Mouse (Mus musculus): ENCODE data around the gene Olfr706. TPM values are rescaled to one million over a fixed set of nuclear protein-coding genes. Genes with fewer than 3 reads are reported as not detected.
"Not testable (repeated sequence)": the region's sequence is repeated elsewhere in the genome, so short reads cannot be mapped to it uniquely, and the experiment has no call there.

The Olfr706 gene
- not detected for polyA plus RNA-seq (2017; shearing (Covaris generic))

DNA sequence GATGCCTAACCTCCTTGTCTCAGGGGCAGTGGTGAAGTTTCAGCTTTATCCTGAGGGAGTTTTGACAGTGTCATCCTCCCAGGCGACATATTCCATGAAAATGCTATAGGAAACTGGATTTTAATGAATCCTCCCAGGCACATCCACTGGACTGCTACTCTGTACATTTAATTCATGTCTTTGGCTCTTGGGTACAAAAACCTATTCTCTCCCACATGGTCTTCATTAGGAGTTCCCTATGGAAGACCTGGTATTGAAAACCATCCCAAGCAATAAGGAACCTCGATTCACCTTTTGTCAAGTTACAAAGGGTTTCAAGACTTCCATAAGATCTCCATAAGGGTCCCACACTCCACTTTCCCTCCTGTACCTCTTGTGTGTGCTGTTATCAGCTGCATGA lies at the start of gene Olfr706:
Gene Olfr706 (minus strand): TSS at position 101 of the 400 bp plus-strand sequence.
- no peak for ATAC-seq

DNA sequence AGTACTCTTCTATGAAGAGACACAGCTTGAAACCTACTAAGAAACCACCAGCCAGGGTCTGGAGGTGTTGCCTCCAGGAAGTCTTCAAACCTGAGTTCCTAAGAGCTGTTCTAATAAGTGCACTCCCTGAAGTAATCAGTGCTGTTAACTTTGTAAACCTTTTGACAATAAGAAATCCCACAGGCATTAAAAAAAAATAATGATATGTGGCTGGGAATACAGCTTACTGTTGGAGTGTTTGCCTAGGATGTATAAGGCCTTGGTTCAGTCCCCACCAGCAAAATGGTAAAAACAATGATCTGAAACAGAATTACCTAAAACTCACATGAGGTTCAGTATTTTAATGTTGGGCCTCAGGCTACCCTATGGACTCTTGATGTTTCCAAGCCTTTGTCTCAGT lies 44.2 kb upstream of the Olfr706 start, which contains the start of gene Olfr709-ps1:
Gene Olfr709-ps1 (minus strand): TSS at position 101 of the 400 bp plus-strand sequence.
- ATAC-seq, result no peak

GRCm38 (mm10) chr7:106920961-106921360 lies 33.0 kb upstream of the Olfr706 start:
- ATAC-seq, result not testable (repeated sequence)

GRCm38 (mm10) chr7:106907676-106908075 lies 19.7 kb upstream of the Olfr706 start, which contains the start of gene Olfr1532-ps1:
Gene Olfr1532-ps1 (plus strand): TSS chr7:106908001.
- ATAC-seq, result no peak

DNA sequence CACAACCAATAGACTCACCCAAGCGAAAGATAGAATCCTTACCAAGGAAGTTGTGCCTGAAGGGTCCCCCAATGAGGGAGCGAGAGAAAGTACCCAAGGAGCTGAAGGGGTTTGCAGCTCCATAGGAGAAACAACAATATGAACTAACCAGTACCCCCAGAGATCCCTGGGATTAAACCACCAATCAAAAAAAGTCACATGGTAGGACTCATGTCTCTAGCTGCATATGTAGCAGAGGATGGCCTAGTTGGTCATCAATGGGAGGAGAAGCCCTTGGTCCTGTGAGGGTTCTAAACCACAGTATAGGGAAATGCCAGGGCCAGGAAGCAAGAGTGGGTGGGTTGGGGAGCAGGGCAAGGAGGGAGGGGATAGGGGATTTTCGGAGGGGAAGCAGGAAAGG lies 13.2 kb upstream of the Olfr706 start, which contains the start of gene Olfr707:
Gene Olfr707 (minus strand): TSS at position 101 of the 400 bp plus-strand sequence.
- ATAC-seq, result not testable (repeated sequence)

GRCm38 (mm10) chr7:106876791-106877190 lies 11.2 kb downstream of the Olfr706 start, which contains the start of gene Olfr705:
Gene Olfr705 (minus strand): TSS chr7:106876891.
- no peak for ATAC-seq

GRCm38 (mm10) chr7:106862885-106863284 lies 25.1 kb downstream of the Olfr706 start, which contains the start of gene Olfr704:
Gene Olfr704 (plus strand): TSS chr7:106863185.
- no peak for ATAC-seq

DNA sequence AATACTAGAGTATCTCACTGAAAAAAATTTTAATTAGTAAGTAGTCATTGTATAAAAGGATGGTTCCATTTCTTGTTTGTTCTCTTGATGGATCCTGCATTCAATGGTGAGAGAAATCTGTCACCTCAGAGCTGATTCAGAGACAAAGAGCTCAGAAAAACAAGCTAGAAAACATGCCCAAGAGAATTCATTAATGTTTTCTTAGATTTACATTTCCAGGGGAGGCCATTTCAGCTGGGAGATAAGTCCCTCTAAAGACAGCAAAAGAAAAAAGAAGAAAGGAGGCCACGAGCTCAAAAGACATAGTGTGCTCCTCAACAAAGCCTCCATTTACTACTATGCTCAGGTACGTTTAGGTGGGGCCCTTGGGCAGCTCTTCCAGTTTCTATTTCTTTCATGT lies 44.9 kb downstream of the Olfr706 start, which contains the start of gene Olfr703:
Gene Olfr703 (plus strand): TSS at position 301 of the 400 bp plus-strand sequence.
- ATAC-seq, result no peak

DNA sequence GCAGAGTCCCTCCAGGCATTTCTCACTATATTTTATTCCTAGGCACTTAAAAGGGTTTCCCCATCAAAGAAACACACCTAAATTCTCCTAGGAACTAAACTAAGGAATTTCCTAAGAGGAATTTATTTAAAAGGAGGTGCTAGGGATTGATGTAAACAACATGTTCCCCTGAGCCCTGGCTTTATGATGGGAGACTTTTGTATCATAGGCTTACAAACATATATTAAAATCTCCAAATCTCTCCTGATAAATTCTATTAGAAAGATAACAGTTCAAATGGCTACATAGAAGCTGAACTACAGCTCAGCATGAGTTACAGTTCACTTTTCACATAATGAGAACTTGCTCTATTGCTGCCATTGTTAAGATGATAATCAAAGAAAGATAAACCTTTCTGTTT lies 54.2 kb downstream of the Olfr706 start, which contains the start of gene Olfr702:
Gene Olfr702 (minus strand): TSS at position 101 of the 400 bp plus-strand sequence.
- no peak for ATAC-seq

Other genes starting within 250 kb of the Olfr706 start
- not detected for gene Olfr693, start 207.6 kb downstream of the Olfr706 start, polyA plus RNA-seq (2017; shearing (Covaris generic))
- not detected for gene Olfr694, start 196.3 kb downstream of the Olfr706 start, polyA plus RNA-seq (2017; shearing (Covaris generic))
- gene Olfr695, start 171.8 kb downstream of the Olfr706 start, polyA plus RNA-seq (2017; shearing (Covaris generic)), result not detected
- not detected for gene Olfr697, start 145.7 kb downstream of the Olfr706 start, polyA plus RNA-seq (2017; shearing (Covaris generic))
- gene Olfr698, start 132.8 kb downstream of the Olfr706 start, polyA plus RNA-seq (2017; shearing (Covaris generic)), result under 1 TPM in 1 of 2 experiments, not detected in 1; 0.23 TPM
- gene Olfr699, start 95.0 kb downstream of the Olfr706 start, polyA plus RNA-seq (2017; shearing (Covaris generic)), result not detected
- gene Olfr700, start 79.3 kb downstream of the Olfr706 start, polyA plus RNA-seq (2017; shearing (Covaris generic)), result not detected
- gene Olfr701, start 74.0 kb downstream of the Olfr706 start, polyA plus RNA-seq (2017; shearing (Covaris generic)), result not detected
- not detected for gene Olfr702, start 54.3 kb downstream of the Olfr706 start, polyA plus RNA-seq (2017; shearing (Covaris generic))
- not detected for gene Olfr703, start 44.8 kb downstream of the Olfr706 start, polyA plus RNA-seq (2017; shearing (Covaris generic))
- not detected for gene Olfr704, start 25.0 kb downstream of the Olfr706 start, polyA plus RNA-seq (2017; shearing (Covaris generic))
- gene Olfr705, start 11.3 kb downstream of the Olfr706 start, polyA plus RNA-seq (2017; shearing (Covaris generic)), result not detected
- gene Olfr707, start 13.1 kb upstream of the Olfr706 start, polyA plus RNA-seq (2017; shearing (Covaris generic)), result not detected
- not detected for gene Olfr1532-ps1, start 19.8 kb upstream of the Olfr706 start, polyA plus RNA-seq (2017; shearing (Covaris generic))
- gene Olfr709-ps1, start 44.1 kb upstream of the Olfr706 start, polyA plus RNA-seq (2017; shearing (Covaris generic)), result not detected
- not detected for gene Olfr710, start 60.1 kb upstream of the Olfr706 start, polyA plus RNA-seq (2017; shearing (Covaris generic))
- not detected for gene Olfr6, start 75.8 kb upstream of the Olfr706 start, polyA plus RNA-seq (2017; shearing (Covaris generic))
- gene Olfr711, start 87.3 kb upstream of the Olfr706 start, polyA plus RNA-seq (2017; shearing (Covaris generic)), result under 1 TPM in 1 of 2 experiments, not detected in 1; 0.09 TPM
- gene Olfr2, start 117.9 kb upstream of the Olfr706 start, polyA plus RNA-seq (2017; shearing (Covaris generic)), result under 1 TPM in 1 of 2 experiments, not detected in 1; 0.07 TPM
- not detected for gene Olfr713, start 143.0 kb upstream of the Olfr706 start, polyA plus RNA-seq (2017; shearing (Covaris generic))
- gene Olfr714, start 182.8 kb upstream of the Olfr706 start, polyA plus RNA-seq (2017; shearing (Covaris generic)), result not detected
- gene Olfr17, start 205.1 kb upstream of the Olfr706 start, polyA plus RNA-seq (2017; shearing (Covaris generic)), result not detected
- gene Olfr715b, start 222.2 kb upstream of the Olfr706 start, polyA plus RNA-seq (2017; shearing (Covaris generic)), result under 1 TPM in 1 of 2 experiments, not detected in 1; 0.16 TPM
- not detected for gene Olfr715, start 242.9 kb upstream of the Olfr706 start, polyA plus RNA-seq (2017; shearing (Covaris generic))

Data from CD4-positive, CD25-positive, alpha-beta regulatory T cell, adult 4 months (primary cell).